Comparison of ENCODE assay signal across 14 mouse cellular contexts in the genomic region with DNA sequence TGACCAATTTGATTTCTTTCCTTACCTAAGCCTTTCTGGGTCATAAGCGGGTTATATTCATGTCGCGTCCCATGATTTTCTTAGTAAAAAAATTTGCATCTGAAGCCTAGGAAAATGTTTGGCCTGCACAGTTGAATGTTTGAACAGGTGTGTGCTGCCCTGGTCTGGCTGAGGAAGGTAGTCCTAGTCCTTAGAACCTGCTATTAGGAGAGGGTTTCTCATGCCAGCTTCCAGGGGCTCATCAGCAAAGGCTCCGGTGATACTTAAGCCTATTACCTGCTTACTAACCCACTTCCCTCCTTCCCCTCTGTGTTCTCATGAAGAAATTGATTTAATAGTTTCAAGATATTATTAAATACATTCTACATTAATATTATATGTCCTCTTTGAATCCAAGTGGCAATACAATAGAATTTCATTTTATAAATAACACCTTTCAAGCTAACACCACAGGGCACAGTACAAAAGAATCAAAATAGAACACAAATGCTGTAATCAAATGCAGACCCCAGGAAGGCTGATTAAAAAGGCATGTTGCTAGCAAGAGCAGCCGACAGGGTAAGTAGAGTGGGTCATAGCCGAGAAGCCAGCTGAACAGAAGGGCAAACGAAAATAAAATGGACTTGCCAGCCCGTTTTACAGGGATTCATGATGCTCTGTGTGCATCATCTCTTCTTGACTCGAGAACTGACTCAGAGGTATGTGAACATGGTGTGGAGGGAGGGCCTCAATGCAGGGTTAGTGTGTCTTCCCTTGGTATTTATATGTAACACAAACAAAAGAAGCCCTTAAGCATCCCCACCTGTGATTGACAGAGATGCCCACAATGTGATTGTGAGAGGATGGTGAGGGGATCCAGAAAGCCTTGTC.
"Had no signal": no experiment of that assay in that cellular context is flagged by ENCODE, and none has a peak within 500 bp of the region (broad histone marks: within the 10 kb centered on the region; RNA-seq: fewer than 3 reads in every experiment).

No protein-coding gene starts in this region.

- H3K36me3 ChIP-seq: kidney, embryonic 15.5 days; liver, embryonic 15.5 days; midbrain, embryonic 12.5 days; neural tube, embryonic 13.5 days had no signal

- H3K27ac ChIP-seq: kidney, embryonic 15.5 days; liver, embryonic 15.5 days; macrophage; midbrain, embryonic 12.5 days; neural tube, embryonic 13.5 days had no signal

- H3K4me2 ChIP-seq: kidney, embryonic 15.5 days; liver, embryonic 11.5 days; liver, embryonic 15.5 days; midbrain, embryonic 12.5 days; neural tube, embryonic 13.5 days had no signal

- H3K9ac ChIP-seq: kidney, embryonic 15.5 days; liver, embryonic 15.5 days; midbrain, embryonic 12.5 days; neural tube, embryonic 13.5 days had no signal

- H3K9me3 ChIP-seq: kidney, embryonic 15.5 days; liver, embryonic 15.5 days; midbrain, embryonic 12.5 days; neural tube, embryonic 13.5 days had no signal

- H3K4me1 ChIP-seq: liver, embryonic 15.5 days; midbrain, embryonic 12.5 days; neural tube, embryonic 13.5 days had no signal

- ATAC-seq: midbrain, embryonic 16.5 days had no signal

- DNase-seq: kidney, adult 18-20 months; kidney, postnatal 14 days; lung, adult 2 months; lung, postnatal 14 days; right cerebral cortex, adult 18-20 months; right cerebral cortex, postnatal 25 days; thymus, postnatal 4 days had no signal

- H3K27me3 ChIP-seq: kidney, embryonic 15.5 days; liver, embryonic 15.5 days; midbrain, embryonic 12.5 days; neural tube, embryonic 13.5 days had no signal

- H3K4me3 ChIP-seq: kidney, embryonic 15.5 days; liver, embryonic 15.5 days; midbrain, embryonic 12.5 days; neural tube, embryonic 13.5 days had no signal
